Mouse (Mus musculus): ENCODE results near the gene Stoml3.

DNA sequence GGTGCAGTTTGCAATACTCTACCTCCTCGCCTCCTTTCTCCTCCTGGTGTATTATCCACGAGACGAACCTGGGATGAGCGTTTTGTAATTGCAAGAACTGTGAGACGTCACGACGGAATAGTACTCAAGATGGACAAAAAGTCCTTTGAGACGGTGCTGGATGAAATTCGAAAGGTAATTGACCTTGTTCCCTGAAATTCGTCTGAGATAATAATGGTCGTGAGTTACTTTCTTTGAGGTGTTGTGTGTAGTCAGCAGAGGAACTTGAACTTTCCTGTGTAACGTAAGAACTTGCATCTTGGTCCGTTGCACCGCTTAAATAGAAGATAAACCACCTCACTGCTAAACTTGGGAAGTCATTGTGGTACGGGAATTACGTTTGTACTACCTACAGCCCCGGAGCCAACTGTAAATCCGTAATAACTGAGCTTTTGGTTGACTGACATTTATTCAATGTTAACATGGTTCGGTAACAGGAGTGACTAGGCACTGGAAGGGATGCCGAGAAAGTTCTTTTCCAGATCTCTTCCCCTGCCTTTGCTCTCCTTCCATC, 24.2 kb upstream of the Stoml3 start:
- TF ChIP-seq POLR2A (IDR thresholded peaks at IDR 0.05; ENCODE audit: extremely low read depth, insufficient read depth, low read length) (no peak), CTCF (IDR thresholded peaks at IDR 0.05; ENCODE audit: extremely low read depth, insufficient read depth, low read length) (no peak)
